Mouse (Mus musculus) G1E (cell line): Measurements from ENCODE around the gene Gpx8. TPM values are rescaled to one million over a fixed set of nuclear protein-coding genes. Genes with fewer than 3 reads are reported as not detected.

Experiments used
- ATAC-seq: 2 replicates; pipeline ENCODE4 v1.8.0; 2016; ENCODE audit warnings: mild to moderate bottlenecking; ENCODE audit not compliant: insufficient number of reproducible peaks, poor library complexity, low FRiP score, severe bottlenecking; ENCODE audit errors: extremely low read depth
- DNase-seq: peaks from one replicate; pipeline ENCODE4 v3.0.0; 2012; ENCODE audit warnings: low spot score
- H3K27me3 ChIP-seq: 2 replicates; pipeline ENCODE4 v1.6.1; 2012; ENCODE audit warnings: mild to moderate bottlenecking, low read length, inconsistent platforms; ENCODE audit not compliant: insufficient read depth
- H3K36me3 ChIP-seq: replicated peaks from 2 replicates; pipeline ENCODE3; 2012; ENCODE audit warnings: mild to moderate bottlenecking, inconsistent platforms
- H3K4me1 ChIP-seq: 2 replicates; pipeline ENCODE4 v1.6.1; 2012; ENCODE audit warnings: low read depth, low read length, inconsistent platforms, mixed read lengths; ENCODE audit not compliant: insufficient read depth
- H3K4me3 ChIP-seq: 2 replicates; pipeline ENCODE4 v1.5.1; 2012; ENCODE audit warnings: low read depth, mild to moderate bottlenecking, inconsistent platforms, low read length, moderate library complexity, mixed read lengths
- H3K9me3 ChIP-seq: replicated peaks from 2 replicates; pipeline ENCODE4 v1.6.1; 2012; ENCODE audit warnings: inconsistent platforms
- CTCF ChIP-seq: IDR thresholded peaks from 2 replicates; pipeline ENCODE4 v1.5.1; 2012; ENCODE audit warnings: low read depth, low read length, inconsistent platforms, mixed read lengths
- GATA1 ChIP-seq: IDR thresholded peaks from 2 replicates; pipeline ENCODE4 v1.6.1; 2012; ENCODE audit warnings: borderline replicate concordance, low read length, inconsistent platforms, mixed read lengths
- GATA2 ChIP-seq: IDR thresholded peaks from 2 replicates; pipeline ENCODE4 v1.6.1; 2012; ENCODE audit warnings: low read depth, low read length, inconsistent platforms, borderline replicate concordance
- POLR2AphosphoS5 ChIP-seq: IDR thresholded peaks from 2 replicates; pipeline ENCODE4 v1.6.1; 2012; ENCODE audit warnings: low read depth, low read length, inconsistent platforms; ENCODE audit not compliant: insufficient replicate concordance
- TAL1 ChIP-seq: conservative IDR thresholded peaks from 2 replicates; pipeline ENCODE4 v1.6.1; 2012; ENCODE audit warnings: low read depth, low read length, inconsistent platforms, mixed read lengths
- polyA plus RNA-seq: library from polyadenylated mRNA; stranded (reverse); fragments of >175 nt; gene quantifications from 2 replicates; pipeline ENCODE4 v1.2.3, GENCODE M21; 2012
- total RNA-seq, 2 experiments: library from RNA; stranded (forward) in 1 of 2; stranded (reverse) in 1 of 2; fragments of 200-1000 nt in 1 of 2; fragments of >200 nt in 1 of 2; fragmentation: Nextera tagmentation in 1 of 2; gene quantifications; 2 replicates each; pipeline ENCODE4 v1.2.3; 2014 to 2017

The Gpx8 gene
- total and polyA plus RNA-seq, 3 experiments: 0.16 TPM; not detected in 2

GRCm38 (mm10) chr13:113047018-113047417 is 808 bp upstream of the Gpx8 start:
- peaks cover 26% of the 10 kb centered on the region for H3K27me3 ChIP-seq
- no peak for ATAC-seq

GRCm38 (mm10) chr13:113045458-113046110 is 626 bp downstream of the Gpx8 start:
- Histone ChIP-seq H3K9me3 (no peaks in the 10 kb centered on the region), H3K4me3 (no peak overlapping the region), H3K36me3 (no peaks in the 10 kb centered on the region), H3K4me1 (no peaks in the 10 kb centered on the region), H3K27me3 (peaks cover 37% of the 10 kb centered on the region)
- ATAC-seq (no peak), DNase-seq (no peak)
- no peak for TF ChIP-seq GATA1

More at GRCm38 (mm10) chr13:113047018-113047417, 808 bp upstream of the Gpx8 start:
- no peaks in the 10 kb centered on the region for H3K4me1 ChIP-seq
- H3K4me3 ChIP-seq: no peak overlapping the region
- TF ChIP-seq CTCF (no peak), GATA2 (no peak), POLR2AphosphoS5 (no peak), GATA1 (no peak), TAL1 (no peak)
- no peaks in the 10 kb centered on the region for H3K9me3 ChIP-seq
- H3K36me3 ChIP-seq: no peaks in the 10 kb centered on the region
- no peak for DNase-seq

GRCm38 (mm10) chr13:113044876-113045275 is 1.3 kb downstream of the Gpx8 start:
- H3K9me3 ChIP-seq: no peaks in the 10 kb centered on the region
- H3K4me3 ChIP-seq: no peak overlapping the region
- no peaks in the 10 kb centered on the region for H3K4me1 ChIP-seq
- no peak for ATAC-seq
- TF ChIP-seq GATA2 (no peak), CTCF (no peak), TAL1 (no peak), GATA1 (no peak), POLR2AphosphoS5 (no peak)
- DNase-seq: no peak
- H3K27me3 ChIP-seq: peaks cover 39% of the 10 kb centered on the region
- no peaks in the 10 kb centered on the region for H3K36me3 ChIP-seq

- ATAC-seq (peak; percentile 82), DNase-seq (peak; percentile 67)
- no peaks in the 10 kb centered on the region for H3K9me3 ChIP-seq
- no peak overlapping the region; the same call in 1 of the 2 replicates for H3K4me3 ChIP-seq
- TF ChIP-seq CTCF (peak; percentile 41; the same call in 1 of the 2 replicates), POLR2AphosphoS5 (no peak)
- H3K27me3 ChIP-seq: peaks cover 55% of the 10 kb centered on the region
- no peaks in the 10 kb centered on the region for H3K36me3 ChIP-seq
- H3K4me1 ChIP-seq: peaks cover 27% of the 10 kb centered on the region
These were observed 10.4 kb downstream of the Gpx8 start for GRCm38 (mm10) chr13:113035852-113036251.

- Histone ChIP-seq H3K4me3 (peak within 1 kb of the TSS; percentile 67), H3K9me3 (no peaks in the 10 kb centered on the region), H3K27me3 (peaks cover 55% of the 10 kb centered on the region), H3K36me3 (no peaks in the 10 kb centered on the region), H3K4me1 (peaks cover 27% of the 10 kb centered on the region)
- DNase-seq (peak; percentile 32), ATAC-seq (no peak)
- TF ChIP-seq TAL1 (no peak), POLR2AphosphoS5 (no peak), GATA1 (no peak), GATA2 (no peak), CTCF (no peak)
These were observed 11.2 kb downstream of the Gpx8 start, which contains the start of gene Cdc20b for GRCm38 (mm10) chr13:113034950-113035421. Gene Cdc20b, plus strand, starts transcription at chr13:113035111.

- ATAC-seq: no peak
- peaks cover 27% of the 10 kb centered on the region for H3K4me1 ChIP-seq
- no peaks in the 10 kb centered on the region for H3K36me3 ChIP-seq
- H3K9me3 ChIP-seq: no peaks in the 10 kb centered on the region
- H3K4me3 ChIP-seq: peak overlapping the region; percentile 67; the same call in 1 of the 2 replicates
- peaks cover 56% of the 10 kb centered on the region for H3K27me3 ChIP-seq
- no peak for TF ChIP-seq POLR2AphosphoS5
- no peak for TF ChIP-seq CTCF
- no peak for TF ChIP-seq TAL1
- TF ChIP-seq GATA2: no peak
- TF ChIP-seq GATA1: no peak
- no peak for DNase-seq
These were observed 11.8 kb downstream of the Gpx8 start for GRCm38 (mm10) chr13:113034271-113034886.

- no peaks in the 10 kb centered on the region for H3K9me3 ChIP-seq
- no peak for ATAC-seq
- peaks cover 55% of the 10 kb centered on the region for H3K27me3 ChIP-seq
- no peak overlapping the region for H3K4me3 ChIP-seq
- no peaks in the 10 kb centered on the region for H3K36me3 ChIP-seq
- no peak for DNase-seq
- TF ChIP-seq GATA1 (no peak), GATA2 (no peak), POLR2AphosphoS5 (no peak), TAL1 (no peak), CTCF (no peak)
- H3K4me1 ChIP-seq: peaks cover 27% of the 10 kb centered on the region
These were observed 13.4 kb downstream of the Gpx8 start for GRCm38 (mm10) chr13:113032831-113033230.
